Mouse (Mus musculus) brown adipose tissue, adult 24 weeks (tissue): Measurements from ENCODE around the gene Usp30. TPM values are rescaled to one million over a fixed set of nuclear protein-coding genes. Genes with fewer than 3 reads are reported as not detected.

Experiments
- H3K27ac ChIP-seq: fragments of 200-500 bp; replicated peaks from 2 replicates; pipeline ENCODE4 v1.5.1; 2012; ENCODE audit warnings: low read depth, mild to moderate bottlenecking, low read length
- H3K4me1 ChIP-seq: fragments of 200-500 bp; 2 replicates; pipeline ENCODE4 v1.6.1; 2012; ENCODE audit warnings: low read length, mixed read lengths; ENCODE audit not compliant: control insufficient read depth, insufficient read depth, insufficient read length
- H3K4me3 ChIP-seq: fragments of 200-500 bp; 2 replicates; pipeline ENCODE4 v1.5.1; 2012; ENCODE audit warnings: low read depth, mild to moderate bottlenecking, low read length, moderate library complexity; ENCODE audit not compliant: insufficient read depth
- polyA plus RNA-seq: library from polyadenylated mRNA; stranded (reverse); fragments of >200 nt; gene quantifications from 2 replicates; pipeline ENCODE4 v1.2.4, GENCODE M21; 2012; ENCODE audit not compliant: missing spikeins, insufficient read depth, insufficient read length

Usp30 gene
- polyA plus RNA-seq, 1 experiment, result 6.4 TPM

DNA sequence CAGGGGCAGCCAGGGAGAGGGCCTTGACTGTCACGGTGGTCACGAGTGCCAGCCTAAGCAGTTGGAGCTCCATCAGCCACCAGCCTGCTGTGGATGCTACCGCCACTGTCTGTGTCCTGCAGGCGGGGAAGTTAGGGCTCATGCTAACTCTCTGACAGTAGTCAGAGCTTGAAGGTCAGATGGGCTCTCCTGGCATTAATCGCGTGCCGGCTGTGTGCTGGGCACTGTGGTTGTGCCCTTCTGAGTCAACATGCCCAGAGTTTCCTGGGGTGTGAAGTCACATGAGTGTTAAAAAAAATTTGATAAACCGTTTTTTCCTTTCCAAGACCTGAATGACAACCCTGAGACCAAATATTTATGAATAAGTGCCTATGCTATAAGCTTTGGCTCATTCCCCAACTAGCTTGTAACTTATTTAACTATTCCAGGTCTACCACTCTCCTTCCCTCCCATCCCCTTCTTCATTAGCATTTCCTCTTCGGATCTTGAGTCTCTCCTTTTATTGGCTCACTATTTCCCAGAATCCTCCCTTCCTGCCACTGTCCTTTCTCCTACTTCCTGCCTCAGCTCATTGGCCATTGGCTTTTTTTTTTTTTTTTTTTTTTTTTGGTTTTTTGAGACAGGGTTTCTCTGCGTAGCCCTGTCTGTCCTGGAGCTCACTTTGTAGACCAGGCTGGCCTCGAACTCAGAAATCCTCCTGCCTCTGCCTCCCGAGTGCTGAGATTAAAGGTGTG, 87.3 kb downstream of the Usp30 start:
- H3K27ac ChIP-seq, result peak overlapping the region; percentile 70
- peaks cover 19% of the 10 kb centered on the region for H3K4me1 ChIP-seq
- no peak overlapping the region for H3K4me3 ChIP-seq

DNA sequence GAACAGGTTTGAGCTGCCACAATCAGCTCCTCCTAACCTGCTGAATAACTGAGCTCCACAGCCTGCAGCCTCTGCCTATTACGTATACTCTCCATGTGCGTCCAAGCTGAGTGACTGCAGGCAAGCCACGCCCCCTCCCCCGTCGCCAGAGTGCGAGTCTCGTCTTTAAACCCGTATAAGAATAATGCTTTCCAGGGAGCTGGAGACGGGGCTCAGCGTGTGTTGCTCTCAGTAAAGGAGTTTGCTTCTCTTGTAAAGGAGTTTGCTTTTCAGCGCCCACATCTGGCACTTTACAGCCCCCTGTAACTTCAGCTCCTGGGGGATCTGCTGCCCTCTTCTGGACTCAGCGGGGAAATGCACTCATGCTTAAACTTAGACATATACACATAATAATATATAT, 88.2 kb downstream of the Usp30 start:
- peaks cover 19% of the 10 kb centered on the region for H3K4me1 ChIP-seq
- peak overlapping the region; percentile 25; the same call in 1 of the 2 replicates for H3K4me3 ChIP-seq
- H3K27ac ChIP-seq, result peak overlapping the region; percentile 37

DNA sequence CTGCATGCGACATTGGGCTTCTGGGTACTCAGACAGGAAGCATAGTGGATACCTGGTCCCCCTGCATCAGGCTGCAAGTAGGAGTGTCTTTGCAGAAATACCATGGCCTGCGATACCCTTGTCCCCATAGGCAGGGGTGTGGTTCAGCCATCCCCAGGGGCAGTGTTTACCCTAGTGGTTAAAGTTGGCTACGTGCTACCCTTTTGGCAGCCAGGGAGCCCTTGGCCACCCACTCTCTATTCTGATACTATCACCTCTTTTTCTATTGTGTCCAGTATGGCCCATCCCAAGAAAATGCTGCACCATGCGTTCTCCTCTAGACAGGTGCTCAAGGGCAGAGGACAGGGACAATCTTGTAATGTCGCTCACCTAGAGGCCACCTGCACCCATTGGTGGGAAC, 89.5 kb downstream of the Usp30 start:
- Histone ChIP-seq H3K4me1 (peaks cover 17% of the 10 kb centered on the region), H3K27ac (peak overlapping the region; percentile 88), H3K4me3 (no peak overlapping the region)

DNA sequence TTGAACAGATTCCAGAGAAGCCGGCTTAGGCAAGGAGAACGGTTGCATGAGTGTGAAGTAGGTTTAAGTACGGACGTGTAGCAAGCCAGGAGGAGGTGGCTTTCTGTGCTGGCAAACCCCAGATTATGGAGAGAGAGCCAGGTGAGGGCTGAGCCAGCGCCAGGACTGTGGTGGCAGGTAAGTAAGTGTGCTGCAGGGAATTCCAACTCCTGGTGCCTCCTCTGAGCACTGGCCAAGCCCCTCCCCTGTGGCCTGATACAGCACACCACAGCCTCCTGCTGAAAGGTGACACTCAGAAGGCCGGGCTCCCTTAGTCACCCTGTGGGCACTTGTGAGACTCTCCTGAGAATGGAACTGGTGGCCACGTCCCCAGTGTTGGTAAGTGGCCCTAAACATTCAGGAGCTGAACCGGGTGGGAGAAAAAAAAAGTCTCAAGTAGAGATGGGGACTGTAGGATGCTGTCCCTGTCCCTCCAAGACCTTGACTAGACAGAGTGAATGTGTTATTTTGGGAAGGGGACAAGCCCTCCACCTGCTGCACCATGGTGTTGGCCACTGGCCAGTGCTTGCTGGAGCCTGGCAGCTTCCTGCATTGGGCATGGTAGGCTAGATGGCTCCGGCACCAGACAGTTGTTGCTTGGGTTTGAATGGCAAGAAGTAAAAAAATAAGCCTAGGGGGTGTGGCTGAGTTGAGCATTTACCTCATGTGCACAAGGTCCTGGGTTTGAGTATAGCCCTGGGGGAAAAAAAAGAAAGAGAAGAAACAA, 90.1 kb downstream of the Usp30 start:
- H3K4me3 ChIP-seq, result peak overlapping the region; percentile 31
- peaks cover 17% of the 10 kb centered on the region for H3K4me1 ChIP-seq
- peak overlapping the region; percentile 88 for H3K27ac ChIP-seq

DNA sequence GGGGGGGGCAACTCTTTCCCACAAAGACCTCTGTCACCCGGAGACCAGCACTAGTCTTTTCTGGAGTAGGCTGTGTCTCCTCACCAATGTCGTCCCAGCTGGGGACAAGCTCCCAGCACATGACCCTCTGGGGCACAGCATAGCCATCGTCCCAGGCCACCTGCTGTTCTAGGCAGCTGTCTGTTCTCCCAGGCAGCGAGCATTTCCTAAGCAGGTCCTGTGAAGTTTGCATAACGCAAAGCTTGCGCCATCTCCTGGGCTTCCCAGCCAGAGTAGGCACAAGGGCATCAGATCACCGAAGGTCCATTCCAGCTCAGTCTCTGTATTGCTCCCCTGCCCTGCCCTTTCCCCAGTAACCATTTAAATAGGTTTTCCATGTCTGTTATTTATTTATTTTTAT, 92.0 kb downstream of the Usp30 start:
- Histone ChIP-seq H3K4me1 (peaks cover 13% of the 10 kb centered on the region), H3K27ac (peak overlapping the region; percentile 88), H3K4me3 (no peak overlapping the region)

DNA sequence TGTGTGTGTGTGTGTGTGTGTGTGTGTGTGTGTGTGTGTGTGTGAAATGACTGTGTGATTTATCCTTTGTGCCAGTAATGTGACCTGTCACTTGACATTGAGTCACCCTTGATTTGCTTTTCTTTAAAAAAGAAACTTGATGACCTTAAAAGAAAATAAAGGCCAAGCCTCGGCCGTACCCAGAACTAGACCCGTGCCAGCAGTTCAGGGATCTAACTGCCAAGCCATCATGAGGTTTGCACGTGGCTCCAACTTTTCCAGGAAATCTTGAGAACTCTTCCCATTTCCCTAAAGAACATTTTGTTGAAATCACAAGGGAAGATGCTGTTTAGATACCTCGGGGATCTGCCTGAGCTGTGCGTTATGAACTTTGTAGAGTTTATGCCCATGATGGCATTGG, 96.2 kb downstream of the Usp30 start:
- Histone ChIP-seq H3K4me3 (no peak overlapping the region), H3K4me1 (peaks cover 16% of the 10 kb centered on the region), H3K27ac (peak overlapping the region; percentile 97)

DNA sequence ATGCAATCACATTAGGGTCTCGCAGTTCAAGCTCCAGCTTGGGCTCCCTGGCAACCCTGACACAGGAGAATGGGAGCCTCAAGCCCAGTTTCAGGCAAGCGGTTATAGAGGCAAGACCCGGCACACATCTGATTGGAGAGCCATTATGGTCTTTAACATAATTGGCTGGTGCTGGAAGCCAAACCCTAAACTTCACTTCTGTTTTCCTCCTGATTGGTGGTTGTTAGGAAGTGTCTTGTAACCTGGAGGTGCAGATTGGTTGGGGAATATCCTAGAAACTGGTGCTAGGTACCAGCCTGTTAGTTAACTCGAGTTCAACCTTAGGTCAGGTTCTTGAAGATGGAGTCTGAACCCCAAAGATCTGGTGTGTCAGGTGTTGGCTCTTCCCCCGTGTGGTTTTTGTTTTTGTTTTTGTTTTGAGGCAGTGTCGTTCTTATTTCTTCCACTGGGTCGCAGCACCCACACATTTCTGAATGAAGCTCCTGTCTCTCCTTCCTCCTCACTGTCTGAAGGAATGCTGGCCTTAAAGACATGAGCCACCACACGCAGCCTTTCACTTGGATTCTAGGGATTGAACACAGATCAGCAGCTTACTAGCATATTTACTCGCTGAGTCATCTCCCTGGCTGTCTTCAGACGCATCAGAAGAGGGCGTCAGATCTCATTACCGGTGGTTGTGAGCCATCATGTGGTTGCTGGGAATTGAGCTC, 97.0 kb downstream of the Usp30 start:
- H3K27ac ChIP-seq, result peak overlapping the region; percentile 75

DNA sequence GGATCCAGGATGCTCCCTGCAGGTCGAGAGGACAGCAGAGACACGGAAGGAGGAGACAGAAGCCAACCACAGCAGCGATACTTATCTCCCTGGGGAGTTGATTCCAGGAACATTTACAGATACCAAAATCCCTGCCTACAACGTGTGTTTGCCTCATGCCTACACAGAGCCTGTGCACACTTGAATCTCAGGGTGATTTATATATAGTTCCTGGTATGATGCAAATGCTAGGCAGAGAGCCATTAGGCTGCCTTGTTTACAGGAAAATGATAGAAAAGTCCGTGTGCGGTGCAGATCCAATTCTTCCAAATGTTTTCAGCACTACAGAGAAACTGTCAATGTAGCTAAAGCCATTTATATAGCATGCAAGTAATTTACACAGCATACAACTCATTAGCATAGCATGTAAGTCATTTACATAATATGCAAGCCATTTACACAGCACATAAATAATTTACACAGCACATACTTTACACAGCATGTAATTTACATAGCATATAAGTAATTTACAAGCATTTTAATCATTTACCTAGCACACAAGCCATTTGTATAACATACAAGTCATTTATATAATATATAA, 97.9 kb downstream of the Usp30 start:
- H3K27ac ChIP-seq, result no peak overlapping the region
- H3K4me1 ChIP-seq, result peaks cover 14% of the 10 kb centered on the region
- no peak overlapping the region for H3K4me3 ChIP-seq

More for the DNA sequence above, 97.0 kb downstream of the Usp30 start:
- peaks cover 14% of the 10 kb centered on the region for H3K4me1 ChIP-seq
- H3K4me3 ChIP-seq, result no peak overlapping the region

DNA sequence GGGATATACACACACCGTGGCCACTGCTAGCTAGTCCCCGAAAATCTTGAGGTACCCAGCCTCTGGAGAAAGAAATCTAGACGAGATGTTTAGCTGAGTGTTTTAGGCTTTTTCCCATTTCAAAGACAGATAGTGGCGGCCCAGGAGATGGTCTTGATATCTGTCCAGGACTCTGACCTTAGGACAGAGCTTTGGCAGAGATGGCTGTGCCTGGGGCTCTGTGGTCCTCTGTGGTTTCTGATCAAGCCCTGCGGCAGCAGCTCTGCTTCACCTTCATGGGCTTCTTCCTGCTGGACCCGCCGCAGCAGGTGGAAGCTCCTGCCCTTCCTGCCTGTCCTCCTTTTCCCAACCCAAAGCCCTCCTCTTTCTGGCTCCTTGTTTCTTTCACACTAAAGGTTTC, 105.1 kb downstream of the Usp30 start:
- Histone ChIP-seq H3K27ac (0 out of 2 replicates have a peak overlapping the region, but pooled peaks have one; percentile 16), H3K4me1 (peaks cover 3% of the 10 kb centered on the region; the same call in 1 of the 2 replicates), H3K4me3 (no peak overlapping the region)

DNA sequence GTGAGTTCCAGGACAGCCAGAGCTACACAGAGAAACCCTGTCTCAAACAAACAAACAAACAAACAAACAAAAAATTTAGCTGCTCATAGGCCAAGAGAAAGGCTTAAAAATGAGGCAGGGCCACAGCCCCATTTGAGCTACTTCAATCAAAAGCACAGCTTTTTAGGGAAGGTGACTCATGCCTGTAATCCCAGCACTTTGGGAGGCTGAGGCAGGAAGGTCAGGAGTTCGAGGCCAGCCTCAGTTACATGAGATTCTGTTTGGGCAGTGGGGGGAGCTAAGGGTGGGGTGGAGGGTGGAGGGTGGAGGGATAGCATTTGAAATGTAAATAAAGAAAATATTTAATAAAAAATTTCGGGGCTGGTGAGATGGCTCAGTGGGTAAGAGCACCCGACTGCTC, 107.7 kb downstream of the Usp30 start:
- peaks cover 5% of the 10 kb centered on the region for H3K4me1 ChIP-seq

DNA sequence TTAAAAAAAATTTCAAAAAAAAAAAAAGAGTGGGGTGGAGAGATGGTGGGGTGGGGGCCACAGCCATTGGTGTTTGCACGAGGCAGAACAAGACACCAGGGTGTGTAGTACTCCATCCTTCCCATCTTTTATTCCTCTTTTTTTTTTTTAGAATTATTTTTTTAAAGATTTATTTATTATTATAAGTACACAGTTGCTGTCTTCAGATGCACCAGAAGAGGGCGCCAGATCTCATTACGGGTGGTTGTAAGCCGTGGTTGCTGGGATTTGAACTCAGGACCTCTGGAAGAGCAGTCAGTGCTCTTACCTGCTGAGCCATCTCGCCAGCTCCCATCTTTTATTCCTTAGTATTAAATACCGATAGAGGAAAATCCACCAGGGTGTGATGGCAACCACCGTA, 108.2 kb downstream of the Usp30 start:
- Histone ChIP-seq H3K4me1 (peaks cover 8% of the 10 kb centered on the region), H3K27ac (peak overlapping the region; percentile 45), H3K4me3 (no peak overlapping the region)

More for the DNA sequence above, 107.7 kb downstream of the Usp30 start:
- Histone ChIP-seq H3K4me3 (no peak overlapping the region), H3K27ac (no peak overlapping the region)

DNA sequence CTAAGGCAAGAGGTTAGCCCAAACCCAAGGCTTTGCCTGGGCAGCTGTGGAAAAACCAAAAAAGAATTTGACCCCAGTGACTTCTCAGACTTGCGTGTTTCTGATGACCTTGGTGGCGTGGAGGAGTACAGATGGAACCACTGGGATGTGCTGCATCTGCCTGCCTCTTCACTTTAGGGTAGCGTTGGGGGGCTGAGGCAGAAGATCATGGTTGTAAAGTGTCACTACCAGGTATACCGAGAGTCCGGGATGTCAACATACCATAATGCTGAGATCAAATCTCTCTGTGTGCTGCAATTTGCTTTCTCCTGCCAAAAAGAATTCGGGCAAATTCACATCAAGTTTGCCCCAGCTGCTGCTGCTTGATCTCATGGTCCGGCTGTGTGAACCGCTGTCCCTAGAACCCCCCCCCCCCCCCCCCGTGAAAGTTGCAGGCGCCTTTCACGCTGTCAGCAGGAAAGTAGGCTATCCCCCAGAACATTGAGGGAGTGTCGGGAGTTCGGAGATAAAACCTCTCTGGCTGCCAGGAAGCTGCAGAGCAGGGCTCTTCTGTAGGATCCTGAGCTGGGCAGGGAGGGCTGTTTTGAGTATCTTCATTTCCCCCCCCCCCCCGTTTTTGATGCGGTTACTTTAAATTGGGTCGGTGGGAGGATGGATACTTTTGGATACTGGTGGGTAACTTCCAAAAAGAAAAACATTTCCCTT, 108.8 kb downstream of the Usp30 start:
- peak overlapping the region; percentile 45 for H3K27ac ChIP-seq
- peaks cover 13% of the 10 kb centered on the region for H3K4me1 ChIP-seq
- no peak overlapping the region for H3K4me3 ChIP-seq
